20 mouse cellular contexts compared by ENCODE assay signal in the genomic region with DNA sequence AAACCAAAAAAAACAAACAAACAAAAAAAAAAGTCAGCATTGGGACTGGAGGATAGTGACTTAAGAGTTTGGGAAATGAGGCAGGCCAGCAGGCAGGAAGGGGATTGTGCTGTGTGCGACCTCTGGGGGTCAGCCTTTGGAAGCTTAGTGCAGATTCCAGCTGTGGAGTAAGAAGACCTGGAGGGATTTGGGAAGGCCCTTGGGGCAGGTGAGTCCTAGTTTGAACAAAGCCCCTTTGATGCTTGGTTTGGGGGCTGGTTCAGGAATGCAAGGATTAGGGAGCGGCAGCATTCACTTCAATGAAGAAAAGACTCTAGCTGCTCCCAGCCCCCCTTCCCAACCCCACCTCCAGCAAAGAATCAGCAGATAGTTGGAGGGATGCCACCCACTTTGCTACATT.
A peak's percentile ranks its signal among the peaks of the same experiment; 100 is the strongest.
DNase-seq lines count a peak whose midpoint lies in the region; ATAC-seq and TF ChIP-seq lines count a peak whose summit lies in the region.
"Had no signal": no experiment of that assay in that cellular context is flagged by ENCODE, and none has a peak within 500 bp of the region (broad histone marks: within the 10 kb centered on the region; RNA-seq: fewer than 3 reads in every experiment).

No protein-coding gene starts in this region.

- H3K4me1 ChIP-seq in forebrain, embryonic 10.5 days: peaks cover 30% of the 10 kb centered on the region
- no peaks in the 10 kb centered on the region for H3K4me1 ChIP-seq in forebrain, embryonic 11.5 days (replicated peaks; ENCODE audit: control insufficient read depth, insufficient read depth, low read length)
- H3K4me1 ChIP-seq in ES-Bruce4 (ENCODE audit: control insufficient read depth, insufficient read depth, low read length): no peaks in the 10 kb centered on the region
- H3K4me1 ChIP-seq in embryonic facial prominence, embryonic 15.5 days: peaks cover 22% of the 10 kb centered on the region
- peaks cover 24% of the 10 kb centered on the region for H3K4me1 ChIP-seq in kidney, embryonic 15.5 days

- TF ChIP-seq POLR2A in ES-Bruce4 (IDR thresholded peaks at IDR 0.05; ENCODE audit: insufficient read depth, low read length): no peak

- TF ChIP-seq EP300 in ES-Bruce4 (IDR thresholded peaks at IDR 0.05; ENCODE audit: insufficient read depth, low read depth, low read length): peak; percentile 94

- H3K36me3 ChIP-seq in forebrain, embryonic 10.5 days (replicated peaks): no peaks in the 10 kb centered on the region
- H3K36me3 ChIP-seq in forebrain, embryonic 11.5 days (ENCODE audit: control insufficient read depth, insufficient read depth, low read length): no peaks in the 10 kb centered on the region
- no peaks in the 10 kb centered on the region for H3K36me3 ChIP-seq in ES-Bruce4 (ENCODE audit: control insufficient read depth, insufficient read depth, low read length, poor library complexity, severe bottlenecking)
- no peaks in the 10 kb centered on the region for H3K36me3 ChIP-seq in embryonic facial prominence, embryonic 15.5 days
- H3K36me3 ChIP-seq in kidney, embryonic 15.5 days: no peaks in the 10 kb centered on the region
- H3K36me3 ChIP-seq: embryonic facial prominence, embryonic 12.5 days; forebrain, embryonic 15.5 days; heart, embryonic 13.5 days; hindbrain, embryonic 15.5 days had no signal

- peaks cover 10% of the 10 kb centered on the region; the same call in 1 of the 2 replicates for H3K9me3 ChIP-seq in forebrain, embryonic 10.5 days
- no peaks in the 10 kb centered on the region for H3K9me3 ChIP-seq in forebrain, embryonic 11.5 days (ENCODE audit: control insufficient read depth, low read length)
- peaks cover 11% of the 10 kb centered on the region for H3K9me3 ChIP-seq in ES-Bruce4 (replicated peaks; ENCODE audit: control insufficient read depth, insufficient read depth, low read length, poor library complexity, severe bottlenecking)
- H3K9me3 ChIP-seq in embryonic facial prominence, embryonic 15.5 days (replicated peaks): no peaks in the 10 kb centered on the region
- H3K9me3 ChIP-seq in kidney, embryonic 15.5 days (replicated peaks): no peaks in the 10 kb centered on the region
- H3K9me3 ChIP-seq: embryonic facial prominence, embryonic 12.5 days; forebrain, embryonic 15.5 days; hindbrain, embryonic 15.5 days had no signal

- H3K4me3 ChIP-seq in forebrain, embryonic 10.5 days: no peak overlapping the region
- H3K4me3 ChIP-seq in forebrain, embryonic 11.5 days (ENCODE audit: low read depth, low read length): no peak overlapping the region
- H3K4me3 ChIP-seq in ES-Bruce4 (ENCODE audit: low read depth, low read length): no peak overlapping the region
- H3K4me3 ChIP-seq in embryonic facial prominence, embryonic 15.5 days (replicated peaks): no peak overlapping the region
- H3K4me3 ChIP-seq in kidney, embryonic 15.5 days (replicated peaks): no peak overlapping the region
- H3K4me3 ChIP-seq: embryonic facial prominence, embryonic 12.5 days; forebrain, embryonic 15.5 days; heart, embryonic 13.5 days; hindbrain, embryonic 15.5 days had no signal

- ATAC-seq in forebrain, embryonic 11.5 days (replicated peaks; ENCODE audit: low FRiP score): no peak
- no peak for ATAC-seq in embryonic facial prominence, embryonic 15.5 days (ENCODE audit: insufficient number of reproducible peaks, low FRiP score, low TSS enrichment, low read depth)
- no peak for ATAC-seq in kidney, embryonic 15.5 days (replicated peaks; ENCODE audit: low FRiP score)
- ATAC-seq: forebrain, embryonic 15.5 days; inflammation-experienced regulatory T-cells, adult 6 months; intestine, postnatal 0 days had no signal

- whole genome bisulfite sequencing in forebrain, embryonic 10.5 days: 10% methylated on average over 2 of the region's 2 CpGs
- WGBS in forebrain, embryonic 11.5 days: 12% methylated on average over 2 of the region's 2 CpGs
- WGBS in embryonic facial prominence, embryonic 15.5 days: 47% methylated on average over 2 of the region's 2 CpGs
- WGBS in kidney, embryonic 15.5 days: 80% methylated on average over 2 of the region's 2 CpGs

- H3K4me2 ChIP-seq in forebrain, embryonic 11.5 days (ENCODE audit: low read depth, low read length, severe bottlenecking): no peak overlapping the region
- no peak overlapping the region for H3K4me2 ChIP-seq in embryonic facial prominence, embryonic 15.5 days (replicated peaks)
- no peak overlapping the region for H3K4me2 ChIP-seq in kidney, embryonic 15.5 days
- H3K4me2 ChIP-seq: embryonic facial prominence, embryonic 12.5 days; forebrain, embryonic 15.5 days; heart, embryonic 13.5 days; hindbrain, embryonic 15.5 days had no signal

- no peak overlapping the region for H3K9ac ChIP-seq in forebrain, embryonic 11.5 days (ENCODE audit: low read length)
- H3K9ac ChIP-seq in ES-Bruce4 (ENCODE audit: low read depth, poor library complexity, severe bottlenecking): no peak overlapping the region
- no peak overlapping the region for H3K9ac ChIP-seq in embryonic facial prominence, embryonic 15.5 days
- H3K9ac ChIP-seq in kidney, embryonic 15.5 days: no peak overlapping the region
- H3K9ac ChIP-seq: embryonic facial prominence, embryonic 12.5 days; forebrain, embryonic 15.5 days; heart, embryonic 13.5 days; hindbrain, embryonic 15.5 days had no signal

- no peaks in the 10 kb centered on the region for H3K27me3 ChIP-seq in forebrain, embryonic 10.5 days (ENCODE audit: poor library complexity, severe bottlenecking)
- H3K27me3 ChIP-seq in forebrain, embryonic 11.5 days (ENCODE audit: control insufficient read depth, insufficient read depth, low read length): no peaks in the 10 kb centered on the region
- no peaks in the 10 kb centered on the region for H3K27me3 ChIP-seq in ES-Bruce4 (ENCODE audit: control insufficient read depth, insufficient read depth, low read length, poor library complexity, severe bottlenecking)
- H3K27me3 ChIP-seq in embryonic facial prominence, embryonic 15.5 days: no peaks in the 10 kb centered on the region
- H3K27me3 ChIP-seq in kidney, embryonic 15.5 days: no peaks in the 10 kb centered on the region
- H3K27me3 ChIP-seq: embryonic facial prominence, embryonic 12.5 days; forebrain, embryonic 15.5 days; heart, embryonic 13.5 days; hindbrain, embryonic 15.5 days had no signal

- peak; percentile 17 for DNase-seq in forebrain, embryonic 10.5 days (ENCODE audit: extremely low spot score, low spot score)
- DNase-seq in forebrain, embryonic 11.5 days (ENCODE audit: low spot score): no peak
- DNase-seq in WW6 (ENCODE audit: low read depth, low spot score): peak; percentile 53
- no peak for DNase-seq in adrenal gland, postnatal 36 days
- DNase-seq: adrenal gland, adult 8-10 months; cerebellum, adult 11 months; cerebellum, adult 8-10 months; cerebellum, postnatal 14 days; gastrocnemius, postnatal 36 days; heart, adult 11 months; heart, postnatal 36 days had no signal

- peak; percentile 65 for TF ChIP-seq CTCF in ES-Bruce4 (IDR thresholded peaks at IDR 0.05; ENCODE audit: low read depth, low read length)

- peak overlapping the region; percentile 40; the same call in 1 of the 2 replicates for H3K27ac ChIP-seq in forebrain, embryonic 10.5 days
- H3K27ac ChIP-seq in forebrain, embryonic 11.5 days (ENCODE audit: low read depth, low read length): no peak overlapping the region
- H3K27ac ChIP-seq in ES-Bruce4 (ENCODE audit: insufficient read depth, low read length): peak overlapping the region; percentile 81; the same call in 1 of the 2 replicates
- H3K27ac ChIP-seq in embryonic facial prominence, embryonic 15.5 days (replicated peaks): peak overlapping the region; percentile 61; the same call in 1 of the 2 replicates
- no peak overlapping the region for H3K27ac ChIP-seq in kidney, embryonic 15.5 days
- H3K27ac ChIP-seq: embryonic facial prominence, embryonic 12.5 days; forebrain, embryonic 15.5 days; heart, embryonic 13.5 days; hindbrain, embryonic 15.5 days had no signal

Comparison
In these comparisons a context has a peak if more than half of its experiments do, and no peak if none do; other contexts are left out.
1. DNase-seq: peak in forebrain, embryonic 10.5 days (single experiment) and WW6 (single experiment); none in forebrain, embryonic 11.5 days (single experiment) and adrenal gland, postnatal 36 days (0 of 2).
2. H3K27ac ChIP-seq: peak in forebrain, embryonic 10.5 days (single experiment), ES-Bruce4 (single experiment) and embryonic facial prominence, embryonic 15.5 days (single experiment); none in forebrain, embryonic 11.5 days (single experiment) and kidney, embryonic 15.5 days (single experiment).